Mouse (Mus musculus) cerebellum, adult (tissue): Measurements from ENCODE around the gene Rfx7.
"Not testable (repeated sequence)": the region's sequence is repeated elsewhere in the genome, so short reads cannot be mapped to it uniquely, and the experiment has no call there.

Experiments
- ATAC-seq: cut with Nextera tagmentation; 2 replicates; pipeline ENCODE4 v1.9.2; 2017; ENCODE audit warnings: mild to moderate bottlenecking, moderate library complexity, mixed read lengths; ENCODE audit not compliant: insufficient number of reproducible peaks, low FRiP score, low TSS enrichment

Gene Rfx7

GRCm38 (mm10) chr9:72535394-72535793 lies 3.4 kb downstream of the Rfx7 start:
- ATAC-seq, result no peak

- ATAC-seq, result no peak
Observed at GRCm38 (mm10) chr9:72537086-72537485, 5.0 kb downstream of the Rfx7 start.

- no peak for ATAC-seq
Observed at GRCm38 (mm10) chr9:72543590-72543989, 11.6 kb downstream of the Rfx7 start.

GRCm38 (mm10) chr9:72558780-72559179 lies 26.7 kb downstream of the Rfx7 start:
- ATAC-seq, result no peak

- ATAC-seq, result no peak
Observed at GRCm38 (mm10) chr9:72560316-72560715, 28.3 kb downstream of the Rfx7 start.

GRCm38 (mm10) chr9:72563277-72563676 lies 31.2 kb downstream of the Rfx7 start:
- no peak for ATAC-seq

- no peak for ATAC-seq
Observed at GRCm38 (mm10) chr9:72567116-72567515, 35.1 kb downstream of the Rfx7 start.

- no peak for ATAC-seq
Observed at GRCm38 (mm10) chr9:72580216-72580615, 48.2 kb downstream of the Rfx7 start.

GRCm38 (mm10) chr9:72590861-72591260 lies 58.8 kb downstream of the Rfx7 start:
- no peak for ATAC-seq

- no peak for ATAC-seq
Observed at GRCm38 (mm10) chr9:72592016-72592415, 60.0 kb downstream of the Rfx7 start.

GRCm38 (mm10) chr9:72594656-72595055 lies 62.6 kb downstream of the Rfx7 start:
- not testable (repeated sequence) for ATAC-seq

GRCm38 (mm10) chr9:72600142-72600541 lies 68.1 kb downstream of the Rfx7 start:
- ATAC-seq, result no peak

GRCm38 (mm10) chr9:72609771-72610170 lies 77.7 kb downstream of the Rfx7 start:
- no peak for ATAC-seq

GRCm38 (mm10) chr9:72613884-72614283 lies 81.8 kb downstream of the Rfx7 start:
- ATAC-seq, result no peak

- ATAC-seq, result no peak
Observed at GRCm38 (mm10) chr9:72614786-72615480, 82.9 kb downstream of the Rfx7 start.

- ATAC-seq, result no peak
Observed at GRCm38 (mm10) chr9:72618037-72618436, 86.0 kb downstream of the Rfx7 start.

- ATAC-seq, result no peak
Observed at GRCm38 (mm10) chr9:72623605-72624004, 91.6 kb downstream of the Rfx7 start.

- ATAC-seq, result no peak
Observed at GRCm38 (mm10) chr9:72627598-72627997, 95.6 kb downstream of the Rfx7 start.

GRCm38 (mm10) chr9:72628591-72628990 lies 96.6 kb downstream of the Rfx7 start:
- ATAC-seq, result no peak

- ATAC-seq, result no peak
Observed at GRCm38 (mm10) chr9:72632198-72632597, 100.2 kb downstream of the Rfx7 start.

- no peak for ATAC-seq
Observed at GRCm38 (mm10) chr9:72635134-72635533, 103.1 kb downstream of the Rfx7 start.

GRCm38 (mm10) chr9:72636547-72636946 lies 104.5 kb downstream of the Rfx7 start:
- no peak for ATAC-seq

- no peak for ATAC-seq
Observed at GRCm38 (mm10) chr9:72637243-72637642, 105.2 kb downstream of the Rfx7 start.
